Mouse (Mus musculus): ENCODE measurements around the gene Hcst. TPM values are rescaled to one million over a fixed set of nuclear protein-coding genes. Genes with fewer than 3 reads are reported as not detected.

Hcst gene
- total RNA-seq, 4 experiments from 2014 or later: 0.98 to 2.3 (median 1.4) TPM

DNA sequence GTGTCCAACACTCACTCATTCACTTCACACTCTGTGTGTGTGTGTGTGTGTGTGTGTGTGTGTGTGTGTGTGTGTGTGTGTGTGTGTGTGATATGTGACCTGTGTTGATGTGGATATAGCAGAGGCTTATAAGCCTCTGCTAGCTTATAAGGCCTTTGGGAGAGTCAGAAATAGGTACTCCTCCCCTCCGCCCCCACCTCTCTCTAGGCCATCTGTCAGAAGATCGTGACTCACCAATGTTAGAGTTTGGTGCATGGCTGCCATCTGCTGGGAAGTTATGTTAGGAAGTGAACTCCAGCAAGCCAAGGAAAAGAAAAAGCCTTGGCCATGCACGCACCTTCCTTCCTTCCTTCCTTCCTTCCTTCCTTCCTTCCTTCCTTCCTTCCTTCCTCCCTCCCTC, 12.1 kb upstream of the Hcst start:
- DNase-seq: peak; percentile 58

DNA sequence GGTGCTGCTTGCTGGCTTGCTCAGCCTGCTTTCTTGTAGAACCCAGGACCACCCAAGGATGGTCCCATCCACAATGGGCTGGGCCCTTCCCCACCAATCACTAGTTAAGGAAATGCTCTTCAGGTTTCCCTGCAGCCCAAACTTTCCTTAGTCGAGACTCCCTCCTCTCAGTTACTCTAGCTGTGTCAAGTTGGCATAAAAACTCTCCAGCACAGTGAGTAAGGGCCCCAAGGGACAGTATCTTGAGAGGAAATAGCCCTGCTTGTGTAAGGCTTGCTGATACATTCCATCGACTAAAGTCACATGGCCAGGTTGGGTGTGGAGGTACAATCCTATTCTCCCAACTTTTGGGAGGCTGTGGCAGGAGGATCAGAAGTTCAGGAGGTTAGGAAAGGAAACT, 10.5 kb upstream of the Hcst start:
- no peak for DNase-seq

DNA sequence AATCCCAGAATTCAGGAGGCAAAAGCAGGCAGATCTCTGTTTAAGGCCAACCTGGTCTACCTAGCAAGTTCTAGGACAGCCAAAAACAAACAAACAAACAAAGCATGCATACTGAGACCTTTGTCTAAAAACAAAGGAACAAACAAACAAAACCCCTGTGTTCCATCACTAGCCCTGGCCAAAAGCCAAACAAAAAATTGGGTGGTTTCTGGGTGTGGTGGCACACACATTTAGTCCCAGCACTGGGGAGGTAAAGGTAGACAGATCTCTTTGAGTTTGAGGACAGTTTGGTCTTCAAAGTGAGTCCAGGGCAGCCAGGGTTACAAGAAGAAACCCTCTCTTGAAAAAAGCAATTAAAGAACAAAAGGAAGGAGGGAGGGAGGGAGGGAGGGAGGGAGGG, 9.7 kb upstream of the Hcst start:
- no peak for DNase-seq

DNA sequence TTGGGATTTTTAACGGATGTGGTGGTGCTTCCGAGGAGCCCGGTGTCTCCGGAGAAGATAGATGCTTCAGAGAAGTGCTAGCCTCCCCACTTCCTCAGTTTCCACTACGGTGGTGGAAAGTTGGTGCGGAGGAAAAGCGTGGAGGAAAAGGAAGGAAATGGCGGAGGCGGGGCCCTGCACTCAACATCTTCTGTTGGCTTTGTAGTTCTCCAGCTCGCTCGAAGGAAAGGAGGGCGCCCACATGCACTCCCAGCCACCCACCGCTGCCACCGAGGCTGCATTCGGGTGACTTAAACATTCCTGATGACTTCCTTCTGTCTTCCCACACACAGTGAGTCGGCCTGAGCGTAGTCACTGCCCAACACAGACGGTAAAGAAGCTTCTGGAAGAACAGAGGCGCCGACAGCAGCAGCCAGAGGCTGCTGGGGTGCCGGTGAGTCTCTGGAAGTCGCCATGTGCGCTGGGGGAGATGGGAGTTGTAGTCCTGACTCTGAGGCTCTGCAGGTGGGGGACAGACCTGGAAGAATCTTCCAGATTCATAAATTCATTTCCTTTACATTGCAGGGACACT, 3.5 kb upstream of the Hcst start:
- no peak for DNase-seq

DNA sequence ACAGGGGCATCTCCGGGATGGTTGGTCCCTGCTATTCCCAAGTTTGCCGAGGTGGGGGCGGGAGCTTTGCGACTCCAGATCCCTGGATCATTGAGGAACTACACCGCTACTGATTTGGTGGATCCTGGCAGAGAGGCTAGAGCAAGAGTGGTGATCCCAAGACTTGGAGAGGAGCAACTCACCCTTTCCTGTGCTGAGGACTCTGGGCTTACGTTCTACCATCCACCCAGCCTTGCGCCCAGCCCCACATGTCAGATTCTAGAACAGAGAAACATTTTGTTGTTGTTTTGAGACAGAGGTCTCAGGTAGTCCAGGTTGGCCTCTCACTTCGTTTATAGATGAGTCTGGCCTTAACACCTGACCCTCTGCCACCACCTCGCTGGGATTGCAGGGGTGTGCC, 2.9 kb upstream of the Hcst start:
- DNase-seq: no peak

DNA sequence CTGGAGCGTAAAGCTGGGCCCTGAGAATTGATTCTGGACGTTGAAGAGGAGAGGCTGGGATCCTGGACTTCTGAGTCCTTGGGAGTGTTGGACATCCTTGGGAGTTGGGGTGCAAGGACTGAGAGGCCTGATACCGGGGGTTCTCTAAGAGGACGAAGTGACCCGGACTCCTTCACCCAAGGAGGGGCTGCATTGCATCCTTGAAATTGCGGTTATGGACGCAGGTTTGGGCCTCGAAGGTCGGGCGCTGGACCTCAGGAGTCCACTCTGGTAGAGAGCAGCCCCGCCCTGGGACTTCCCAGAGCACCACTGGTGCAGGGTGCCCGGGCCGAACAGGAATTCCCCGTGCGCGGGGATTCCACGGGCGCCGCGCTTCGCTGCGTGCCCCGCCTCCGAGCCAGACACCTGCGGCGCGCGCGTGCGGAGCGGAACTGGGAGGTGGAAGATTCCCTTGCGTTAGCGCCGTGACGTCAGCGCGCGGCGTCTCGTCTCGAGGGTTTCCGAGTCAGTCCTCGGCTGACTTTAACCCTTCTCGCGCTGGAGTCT, 2.3 kb upstream of the Hcst start:
- DNase-seq: peak; percentile 86

DNA sequence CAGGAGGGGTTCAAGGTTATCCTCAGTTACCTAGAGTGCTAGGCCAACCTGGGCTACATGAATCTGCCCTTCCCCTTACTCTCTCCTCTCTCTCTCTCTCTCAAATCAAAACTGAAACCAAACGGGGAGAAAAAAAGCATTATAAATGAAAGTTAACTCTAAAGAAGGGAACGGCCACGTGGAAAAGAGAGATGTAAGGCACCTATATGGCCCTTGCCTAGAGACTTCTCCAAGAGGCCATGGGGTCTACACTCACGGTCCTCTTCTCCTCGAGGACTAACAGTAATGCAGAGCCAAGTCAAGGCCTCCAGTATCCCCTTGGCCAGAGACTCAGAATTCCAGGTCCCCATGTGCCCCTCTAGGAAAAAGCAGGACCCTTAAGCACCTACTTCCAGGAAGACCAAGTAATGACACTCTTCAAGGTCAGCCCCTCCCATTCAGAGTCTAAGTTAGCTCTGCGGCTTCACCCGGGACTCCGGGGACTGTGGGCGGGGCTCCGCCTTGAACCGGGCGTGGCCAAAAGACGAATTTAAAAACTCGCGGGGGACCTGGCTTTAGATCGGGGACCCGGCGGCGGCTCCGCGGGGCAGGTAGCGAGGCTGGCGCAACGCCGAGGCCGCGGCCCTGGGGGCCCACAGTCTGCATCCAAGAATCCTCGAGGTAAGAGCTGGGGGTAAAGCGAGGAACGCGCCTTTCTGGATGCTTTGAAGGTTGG, 1.7 kb upstream of the Hcst start, which contains the start of gene Nfkbid:
Gene Nfkbid, plus strand, starts transcription at position 558 of the 715 bp plus-strand sequence.
- peak; percentile 72 for DNase-seq

DNA sequence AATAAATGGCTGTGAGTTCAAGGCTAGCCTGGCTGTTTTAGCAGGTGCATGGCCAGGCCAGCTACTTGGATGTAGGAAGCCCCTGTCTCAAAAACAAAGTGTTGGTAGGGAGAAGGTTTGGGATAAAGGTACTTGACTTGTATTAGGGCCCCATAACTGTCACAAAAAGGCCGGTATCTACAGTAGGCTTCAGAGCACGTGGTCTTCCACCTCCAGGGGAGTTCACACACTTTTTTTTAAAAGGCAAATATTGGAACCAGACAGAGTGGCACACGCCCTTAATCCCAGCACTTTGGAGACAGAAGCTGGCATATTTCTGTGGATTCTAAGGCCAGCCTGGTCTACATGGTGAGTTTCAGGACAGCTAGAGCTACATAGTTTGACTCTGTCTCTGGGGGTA, 1.0 kb upstream of the Hcst start:
- DNase-seq: no peak

GRCm38 (mm10) chr7:30417856-30418255, 1.8 kb downstream of the Hcst start:
- DNase-seq: no peak

- DNase-seq: no peak
Observed at GRCm38 (mm10) chr7:30413596-30413995, 6.1 kb downstream of the Hcst start, which contains the start of gene Tyrobp. TSS of gene Tyrobp (plus strand) at chr7:30413760.

GRCm38 (mm10) chr7:30412735-30413147, 6.9 kb downstream of the Hcst start:
- DNase-seq: no peak

- no peak for DNase-seq
Observed at GRCm38 (mm10) chr7:30411023-30411422, 8.6 kb downstream of the Hcst start.

DNA sequence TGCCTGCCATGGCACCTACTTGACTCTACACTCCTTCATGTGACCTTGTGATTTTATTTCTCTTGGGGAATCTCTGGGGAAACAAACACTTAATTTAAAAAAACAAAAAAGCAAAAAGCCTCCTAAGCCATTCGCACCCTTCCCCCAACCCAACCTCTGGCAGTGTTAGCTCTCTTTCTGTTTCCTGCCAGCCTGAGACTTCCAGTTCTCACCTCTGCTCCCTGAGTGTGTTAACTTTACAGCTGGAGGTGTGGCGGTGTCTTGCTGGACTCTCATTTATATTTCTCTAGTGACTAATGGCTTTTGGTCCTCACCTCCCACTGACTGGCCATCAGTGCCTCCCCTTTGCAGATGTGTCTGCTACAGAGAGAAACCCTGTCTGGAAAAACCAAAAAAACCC, 9.9 kb downstream of the Hcst start:
- no peak for DNase-seq

DNA sequence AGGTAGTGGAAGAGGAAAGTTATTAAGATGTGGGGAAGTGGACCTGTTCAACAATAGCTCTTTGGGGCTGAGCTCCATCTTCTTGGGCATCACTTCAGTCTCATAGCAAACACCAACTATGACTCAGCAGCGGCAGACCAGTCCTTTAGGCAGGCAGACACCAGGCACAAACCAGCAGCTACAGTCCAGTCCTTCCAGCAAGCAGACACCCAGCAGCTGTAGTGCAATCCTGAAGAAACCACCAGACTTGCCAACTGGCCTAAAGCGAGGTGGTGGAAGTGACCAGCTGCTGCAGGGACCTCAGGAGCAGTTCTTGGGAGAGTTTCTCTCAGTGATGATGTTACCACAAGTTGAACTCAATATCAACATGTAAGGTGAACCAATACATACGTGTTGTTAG, 11.0 kb downstream of the Hcst start:
- DNase-seq: no peak

GRCm38 (mm10) chr7:30402343-30402742, 17.3 kb downstream of the Hcst start:
- DNase-seq: no peak

- no peak for DNase-seq
Observed at GRCm38 (mm10) chr7:30399671-30400070, 20.0 kb downstream of the Hcst start.

DNA sequence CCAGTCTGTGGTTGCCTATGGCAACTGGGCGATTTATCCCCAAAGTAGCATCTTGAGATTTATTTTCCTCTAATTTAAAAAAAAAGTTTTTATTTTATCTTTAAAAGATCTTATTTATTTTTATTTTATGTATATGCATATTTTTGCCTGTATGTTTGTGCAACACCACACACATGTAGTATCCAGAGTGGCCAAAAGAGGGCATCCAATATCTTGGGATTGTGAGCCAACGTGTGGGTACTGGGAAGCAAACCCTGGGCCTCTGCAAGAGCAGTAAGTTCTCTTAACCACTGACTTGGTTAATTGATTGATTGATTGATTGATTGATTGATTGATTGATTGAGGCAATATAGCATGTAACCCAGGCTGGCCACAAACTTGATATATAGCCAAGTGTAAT, 24.8 kb downstream of the Hcst start:
- no peak for DNase-seq

DNA sequence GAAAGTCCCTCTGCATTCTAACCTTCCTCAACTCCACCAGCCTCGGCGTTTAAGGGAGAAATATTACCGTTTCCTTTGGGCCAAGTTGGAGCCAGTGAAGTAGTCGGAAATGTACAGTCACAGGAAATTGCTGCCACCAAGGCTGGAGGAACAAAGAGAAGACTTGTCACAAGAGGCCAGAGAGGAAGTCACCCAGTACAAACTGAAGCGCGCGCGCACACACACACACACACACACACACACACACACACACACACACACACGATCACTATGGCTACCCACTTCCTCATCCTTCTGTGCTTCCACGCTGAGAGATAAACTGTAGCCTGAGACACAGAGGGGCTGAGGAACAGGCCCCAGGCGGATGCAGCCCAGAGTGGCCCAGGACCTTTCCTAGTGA, 25.3 kb downstream of the Hcst start:
- DNase-seq: peak; percentile 58

DNA sequence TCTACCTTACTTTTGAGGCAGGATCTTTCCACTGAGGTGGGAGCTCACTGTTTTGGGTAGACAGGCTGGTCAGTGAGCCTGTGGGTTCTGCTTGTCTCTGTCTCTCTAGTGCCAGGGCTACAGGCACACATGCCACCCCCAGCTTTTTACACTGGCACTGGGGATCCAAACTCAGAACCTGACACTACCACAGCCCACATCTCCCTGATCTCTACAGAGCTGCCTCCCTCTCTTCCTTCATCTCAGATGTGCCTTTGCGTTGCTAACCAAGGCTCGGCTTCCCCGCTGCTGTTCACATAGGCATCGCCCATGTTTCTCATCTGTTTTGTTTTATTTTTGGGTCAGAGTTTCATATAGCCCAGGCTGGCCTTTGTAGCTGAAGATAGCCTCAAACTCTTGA, 26.0 kb downstream of the Hcst start:
- no peak for DNase-seq

- DNase-seq: no peak
Observed at GRCm38 (mm10) chr7:30392746-30393520, 26.7 kb downstream of the Hcst start.

GRCm38 (mm10) chr7:30384106-30384505, 35.5 kb downstream of the Hcst start:
- no peak for DNase-seq

DNA sequence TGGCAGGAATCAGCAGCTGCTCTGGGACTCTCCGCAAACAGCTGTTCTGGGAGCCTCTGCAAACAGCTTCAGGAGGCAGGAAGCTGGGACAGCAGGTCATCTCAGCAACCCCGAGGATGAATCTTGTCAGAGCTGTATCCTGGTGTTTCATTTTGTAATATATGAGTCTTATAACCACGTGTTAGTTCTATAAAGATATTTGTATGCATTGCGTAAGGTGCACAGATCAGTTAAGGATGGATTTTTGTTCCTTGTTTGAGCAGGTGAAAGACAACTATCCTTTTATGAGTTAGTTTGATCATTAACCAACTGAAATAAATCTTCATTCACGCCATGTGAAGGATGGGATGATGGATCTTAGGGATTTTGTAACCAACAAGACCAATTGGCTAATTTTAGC, 39.6 kb downstream of the Hcst start:
- no peak for DNase-seq

DNA sequence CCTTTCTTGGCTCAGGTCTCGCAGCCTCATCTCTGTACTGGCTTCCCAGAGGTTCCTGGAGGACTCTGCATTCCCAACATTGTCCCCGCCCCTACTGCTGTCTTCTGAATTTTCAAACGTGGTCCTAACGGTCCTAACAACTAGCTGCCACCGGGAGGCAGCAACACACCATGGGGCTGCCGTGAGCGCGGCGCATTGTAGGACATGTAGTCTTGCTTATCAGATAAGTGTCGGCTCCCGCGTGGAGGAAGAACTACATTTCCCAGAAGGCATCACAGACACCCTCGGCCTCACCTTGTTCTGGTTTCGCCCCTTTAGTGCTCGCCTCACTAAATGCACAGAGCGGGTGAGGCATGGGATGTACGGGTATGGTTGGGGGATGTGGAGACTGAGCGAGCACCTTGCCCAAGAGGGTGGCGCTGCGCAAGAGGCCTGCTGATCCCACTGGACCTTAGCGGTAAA, 46.1 kb downstream of the Hcst start:
- DNase-seq: peak; percentile 92
